Mouse (Mus musculus): ENCODE data around the gene Hmgb1. TPM values are rescaled to one million over a fixed set of nuclear protein-coding genes. Genes with fewer than 3 reads are reported as not detected.

Gene Hmgb1
- polyA plus RNA-seq, 1 experiment from 2014 or later = 1,827 TPM

DNA sequence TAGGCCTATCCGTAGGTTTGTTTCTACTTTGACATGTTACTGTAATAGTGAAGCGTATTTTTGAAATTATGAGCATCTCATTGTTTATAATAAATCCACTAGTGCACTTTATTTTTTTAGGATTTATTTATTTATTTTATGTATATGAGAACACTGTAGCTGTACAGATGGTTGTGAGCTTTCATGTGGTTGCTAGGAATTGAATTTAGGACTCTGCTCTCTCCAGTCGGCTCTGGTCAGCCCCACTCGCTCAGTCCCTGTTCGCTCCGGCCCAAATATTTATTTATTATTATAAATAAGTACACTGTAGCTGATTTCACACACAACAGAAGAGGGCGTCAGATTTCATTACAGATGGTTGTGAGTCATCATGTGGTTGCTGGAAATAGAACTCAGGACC lies 24.5 kb upstream of the Hmgb1 start:
- no peak overlapping the region for H3K4me2 ChIP-seq
- no peaks in the 10 kb centered on the region for H3K27me3 ChIP-seq
- H3K27ac ChIP-seq = no peak overlapping the region
- peaks cover 80% of the 10 kb centered on the region for H3K36me3 ChIP-seq (ENCODE audit: poor library complexity, severe bottlenecking)
- ATAC-seq = no peak
- H3K4me3 ChIP-seq = no peak overlapping the region
- no peak overlapping the region for H3K9ac ChIP-seq
- 92% methylated on average over 7 of the region's 7 CpGs for WGBS
- no peaks in the 10 kb centered on the region for H3K9me3 ChIP-seq (replicated peaks)
- peaks cover 4% of the 10 kb centered on the region; the same call in 1 of the 2 replicates for H3K4me1 ChIP-seq

- WGBS = 85% methylated on average over 6 of the region's 6 CpGs
- no peaks in the 10 kb centered on the region for H3K27me3 ChIP-seq
- H3K9me3 ChIP-seq (replicated peaks) = no peaks in the 10 kb centered on the region
- H3K9ac ChIP-seq = no peak overlapping the region
- H3K4me3 ChIP-seq = no peak overlapping the region
- H3K36me3 ChIP-seq (ENCODE audit: poor library complexity, severe bottlenecking) = peaks cover 80% of the 10 kb centered on the region
- peaks cover 4% of the 10 kb centered on the region; the same call in 1 of the 2 replicates for H3K4me1 ChIP-seq
- no peak overlapping the region for H3K27ac ChIP-seq
- no peak overlapping the region for H3K4me2 ChIP-seq
- ATAC-seq = no peak
Measured at GRCm38 (mm10) chr5:149207661-149208060, 23.4 kb upstream of the Hmgb1 start.

DNA sequence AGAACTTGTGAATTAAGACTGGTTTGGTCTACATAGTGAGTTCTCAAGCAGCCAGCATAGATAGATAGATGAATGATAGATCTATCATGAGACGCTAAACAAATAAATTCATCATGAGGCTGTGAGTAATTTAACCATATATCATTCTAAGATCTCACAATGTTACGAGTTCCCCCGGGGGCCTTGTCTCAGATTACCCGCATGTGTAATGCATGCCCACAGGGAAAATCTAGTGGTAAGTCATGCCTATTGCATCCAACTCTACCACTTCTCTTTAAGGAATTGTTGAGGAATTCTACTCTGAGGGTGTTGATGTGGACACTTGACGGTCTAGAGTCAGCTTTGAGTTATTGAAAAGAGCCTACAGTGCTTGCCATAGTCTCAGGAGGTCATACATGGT lies 22.0 kb upstream of the Hmgb1 start:
- no peaks in the 10 kb centered on the region for H3K27me3 ChIP-seq
- no peak overlapping the region for H3K27ac ChIP-seq
- H3K9ac ChIP-seq = no peak overlapping the region
- H3K36me3 ChIP-seq (ENCODE audit: poor library complexity, severe bottlenecking) = peaks cover 82% of the 10 kb centered on the region
- H3K4me3 ChIP-seq = no peak overlapping the region
- ATAC-seq = no peak
- no peaks in the 10 kb centered on the region for H3K9me3 ChIP-seq (replicated peaks)
- peaks cover 4% of the 10 kb centered on the region; the same call in 1 of the 2 replicates for H3K4me1 ChIP-seq
- whole genome bisulfite sequencing = 95% methylated on average over 5 of the region's 5 CpGs
- H3K4me2 ChIP-seq = no peak overlapping the region

- Histone ChIP-seq H3K9ac (no peak overlapping the region), H3K36me3 (ENCODE audit: poor library complexity, severe bottlenecking) (peaks cover 80% of the 10 kb centered on the region), H3K4me2 (no peak overlapping the region), H3K4me1 (peaks cover 4% of the 10 kb centered on the region; the same call in 1 of the 2 replicates), H3K9me3 (replicated peaks) (no peaks in the 10 kb centered on the region), H3K4me3 (no peak overlapping the region), H3K27ac (0 out of 2 replicates have a peak overlapping the region, but pooled peaks have one; percentile 12), H3K27me3 (no peaks in the 10 kb centered on the region)
- ATAC-seq = no peak
- WGBS = 84% methylated on average over 8 of the region's 8 CpGs
Measured at GRCm38 (mm10) chr5:149205265-149205664, 21.0 kb upstream of the Hmgb1 start.

- H3K4me3 ChIP-seq = no peak overlapping the region
- no peaks in the 10 kb centered on the region for H3K27me3 ChIP-seq
- H3K4me1 ChIP-seq = peaks cover 4% of the 10 kb centered on the region; the same call in 1 of the 2 replicates
- H3K9ac ChIP-seq = no peak overlapping the region
- no peak overlapping the region for H3K4me2 ChIP-seq
- no peak overlapping the region for H3K27ac ChIP-seq
- no peak for ATAC-seq
- 92% methylated on average over 7 of the region's 7 CpGs for WGBS
- H3K36me3 ChIP-seq (ENCODE audit: poor library complexity, severe bottlenecking) = peaks cover 78% of the 10 kb centered on the region
- no peaks in the 10 kb centered on the region for H3K9me3 ChIP-seq (replicated peaks)
Measured at GRCm38 (mm10) chr5:149204822-149205221, 20.5 kb upstream of the Hmgb1 start.

DNA sequence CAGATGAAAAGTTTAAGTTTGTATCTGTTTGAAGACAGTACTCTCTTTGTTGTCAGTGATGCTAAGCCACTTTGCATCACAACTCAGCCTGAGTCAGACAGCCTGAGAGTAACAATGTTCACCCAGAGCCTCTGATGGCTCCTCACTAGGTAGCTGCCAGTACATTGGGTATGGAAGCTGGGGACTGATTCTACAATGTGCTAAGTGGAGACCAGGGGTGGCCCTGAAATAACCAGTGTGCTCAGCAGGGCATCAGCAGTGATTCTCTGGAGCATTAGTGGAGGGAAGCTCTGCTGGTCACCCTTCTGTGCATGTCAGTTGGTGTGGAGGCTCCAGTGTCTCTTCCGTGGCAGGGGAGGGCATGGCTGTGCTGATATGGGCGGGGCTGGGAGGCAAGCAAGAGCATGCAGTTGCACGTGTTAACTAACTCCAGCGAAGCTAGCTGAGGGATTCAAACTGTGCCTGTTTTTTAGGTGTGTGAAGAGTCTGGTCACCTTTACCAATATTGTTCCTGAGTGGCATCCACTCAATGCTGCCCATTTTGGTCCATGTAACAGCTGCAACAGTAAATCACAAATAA lies 19.6 kb upstream of the Hmgb1 start:
- Histone ChIP-seq H3K4me2 (no peak overlapping the region), H3K36me3 (ENCODE audit: poor library complexity, severe bottlenecking) (peaks cover 80% of the 10 kb centered on the region), H3K9ac (no peak overlapping the region), H3K4me1 (no peaks in the 10 kb centered on the region), H3K27ac (no peak overlapping the region), H3K9me3 (replicated peaks) (no peaks in the 10 kb centered on the region), H3K27me3 (no peaks in the 10 kb centered on the region), H3K4me3 (no peak overlapping the region)
- WGBS = 91% methylated on average over 4 of the region's 4 CpGs
- ATAC-seq = no peak

GRCm38 (mm10) chr5:149202941-149203340 lies 18.7 kb upstream of the Hmgb1 start:
- no peak overlapping the region for H3K9ac ChIP-seq
- no peaks in the 10 kb centered on the region for H3K27me3 ChIP-seq
- no peak for ATAC-seq
- H3K36me3 ChIP-seq (ENCODE audit: poor library complexity, severe bottlenecking) = peaks cover 83% of the 10 kb centered on the region
- H3K9me3 ChIP-seq (replicated peaks) = no peaks in the 10 kb centered on the region
- H3K4me1 ChIP-seq = no peaks in the 10 kb centered on the region
- H3K4me3 ChIP-seq = no peak overlapping the region
- WGBS = 85% methylated on average over 5 of the region's 5 CpGs
- H3K4me2 ChIP-seq = no peak overlapping the region
- no peak overlapping the region for H3K27ac ChIP-seq

DNA sequence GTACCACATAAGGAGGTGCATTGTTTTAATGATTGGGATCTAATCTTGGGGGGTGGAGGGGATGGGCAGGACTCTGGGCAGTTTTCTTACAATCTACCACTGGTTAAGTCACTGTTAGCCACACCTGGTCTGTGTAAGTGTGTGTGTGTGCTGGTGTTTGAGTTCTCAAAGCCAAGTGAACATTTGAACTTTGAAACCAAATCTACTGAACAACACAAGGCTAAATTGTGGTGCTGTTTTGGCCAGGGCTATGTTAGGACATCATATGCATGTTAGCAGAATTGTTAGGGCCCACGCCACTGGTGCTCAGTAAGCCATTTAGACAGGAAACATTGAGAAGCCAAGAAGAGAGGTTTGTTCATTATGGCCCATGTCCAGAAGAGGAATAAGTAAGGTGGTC lies 14.5 kb upstream of the Hmgb1 start:
- no peaks in the 10 kb centered on the region for H3K27me3 ChIP-seq
- H3K9me3 ChIP-seq (replicated peaks) = no peaks in the 10 kb centered on the region
- H3K27ac ChIP-seq = no peak overlapping the region
- H3K4me1 ChIP-seq = peaks cover 15% of the 10 kb centered on the region
- WGBS = 91% methylated on average over 1 of the region's 1 CpGs
- peaks cover 83% of the 10 kb centered on the region for H3K36me3 ChIP-seq (ENCODE audit: poor library complexity, severe bottlenecking)
- H3K9ac ChIP-seq = no peak overlapping the region
- H3K4me2 ChIP-seq = no peak overlapping the region
- no peak for ATAC-seq
- H3K4me3 ChIP-seq = no peak overlapping the region

DNA sequence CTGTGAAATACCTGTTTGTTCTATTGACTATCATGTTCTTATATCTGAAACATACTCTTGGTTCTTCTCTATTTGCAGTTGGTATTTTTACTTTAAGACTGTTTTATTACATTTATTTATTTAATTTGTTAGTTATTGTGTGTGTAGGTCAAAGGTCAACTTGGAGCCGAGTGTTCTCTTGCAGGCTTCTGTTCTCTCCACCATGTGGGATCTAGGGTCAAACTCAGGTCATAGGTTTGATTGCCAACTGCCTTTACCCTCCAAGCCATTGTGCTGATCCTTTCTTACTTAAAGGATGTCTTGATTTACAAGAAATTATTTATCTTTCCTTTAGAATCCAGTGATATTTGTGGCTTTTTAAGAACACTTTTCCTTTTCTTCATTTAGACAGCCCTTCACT lies 12.3 kb upstream of the Hmgb1 start:
- H3K4me1 ChIP-seq = peaks cover 15% of the 10 kb centered on the region
- H3K9ac ChIP-seq = no peak overlapping the region
- H3K36me3 ChIP-seq (ENCODE audit: poor library complexity, severe bottlenecking) = peaks cover 79% of the 10 kb centered on the region
- no peak for ATAC-seq
- no peak overlapping the region for H3K4me2 ChIP-seq
- H3K4me3 ChIP-seq = no peak overlapping the region
- no peaks in the 10 kb centered on the region for H3K9me3 ChIP-seq (replicated peaks)
- H3K27ac ChIP-seq = no peak overlapping the region
- no peaks in the 10 kb centered on the region for H3K27me3 ChIP-seq
- 5% methylated on average over 1 of the region's 1 CpGs for WGBS

- no peak overlapping the region for H3K9ac ChIP-seq
- H3K4me3 ChIP-seq = no peak overlapping the region
- no peak overlapping the region for H3K4me2 ChIP-seq
- H3K27ac ChIP-seq = no peak overlapping the region
- ATAC-seq = no peak
- H3K4me1 ChIP-seq = peaks cover 20% of the 10 kb centered on the region
- no peaks in the 10 kb centered on the region for H3K9me3 ChIP-seq (replicated peaks)
- H3K36me3 ChIP-seq (ENCODE audit: poor library complexity, severe bottlenecking) = peaks cover 60% of the 10 kb centered on the region
- H3K27me3 ChIP-seq = no peaks in the 10 kb centered on the region
- WGBS = 100% methylated on average over 1 of the region's 1 CpGs
Measured at GRCm38 (mm10) chr5:149190160-149190559, 5.9 kb upstream of the Hmgb1 start.

DNA sequence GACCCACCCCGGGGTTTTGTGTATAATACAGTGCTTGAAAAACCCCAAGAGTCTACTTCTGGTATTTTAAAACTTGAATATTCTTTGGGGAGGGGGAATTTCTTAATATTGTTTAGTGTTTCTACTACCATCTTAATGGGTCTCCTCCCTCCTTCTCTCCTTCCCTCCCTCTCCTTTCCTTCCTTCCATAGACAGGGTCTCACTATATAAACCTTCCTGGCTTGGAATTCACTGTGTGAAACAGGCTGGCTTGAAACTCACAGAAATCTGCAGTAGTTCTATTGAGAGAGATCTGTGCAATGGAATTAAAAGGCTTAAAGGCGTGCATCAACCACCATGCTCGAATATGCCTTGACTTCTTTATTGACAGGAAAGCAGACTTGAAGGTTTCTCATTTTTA lies 1.5 kb upstream of the Hmgb1 start:
- Histone ChIP-seq H3K4me2 (peak overlapping the region; percentile 71), H3K4me1 (peaks cover 20% of the 10 kb centered on the region), H3K9me3 (replicated peaks) (no peaks in the 10 kb centered on the region), H3K27me3 (no peaks in the 10 kb centered on the region), H3K27ac (no peak overlapping the region), H3K9ac (peak overlapping the region; percentile 89), H3K4me3 (peak overlapping the region; percentile 88), H3K36me3 (ENCODE audit: poor library complexity, severe bottlenecking) (peaks cover 20% of the 10 kb centered on the region)
- 78% methylated on average over 3 of the region's 3 CpGs for WGBS
- ATAC-seq = no peak

- Histone ChIP-seq H3K4me3 (peak overlapping the region; percentile 88), H3K9ac (peak overlapping the region; percentile 89), H3K4me2 (peak overlapping the region; percentile 71), H3K27me3 (no peaks in the 10 kb centered on the region), H3K4me1 (peaks cover 20% of the 10 kb centered on the region), H3K27ac (peak overlapping the region; percentile 80), H3K9me3 (replicated peaks) (no peaks in the 10 kb centered on the region), H3K36me3 (ENCODE audit: poor library complexity, severe bottlenecking) (peaks cover 13% of the 10 kb centered on the region)
- WGBS = 0% methylated on average over 20 of the region's 20 CpGs
- ATAC-seq = no peak
Measured at GRCm38 (mm10) chr5:149184844-149185186, 526 bp upstream of the Hmgb1 start.

GRCm38 (mm10) chr5:149183721-149184103 lies 577 bp downstream of the Hmgb1 start:
- Histone ChIP-seq H3K9me3 (replicated peaks) (no peaks in the 10 kb centered on the region), H3K36me3 (ENCODE audit: poor library complexity, severe bottlenecking) (peaks cover 3% of the 10 kb centered on the region; the same call in 1 of the 2 replicates)
- peak; percentile 63; the same call in 1 of the 2 replicates for ATAC-seq

More at GRCm38 (mm10) chr5:149183721-149184103, 577 bp downstream of the Hmgb1 start:
- H3K27ac ChIP-seq = peak overlapping the region; percentile 92
- H3K4me2 ChIP-seq = peak overlapping the region; percentile 65
- peak overlapping the region; percentile 82 for H3K9ac ChIP-seq
- peak overlapping the region; percentile 62 for H3K4me3 ChIP-seq
- H3K4me1 ChIP-seq = peaks cover 20% of the 10 kb centered on the region
- no peaks in the 10 kb centered on the region for H3K27me3 ChIP-seq
- 0% methylated on average over 13 of the region's 13 CpGs for WGBS
